Mouse (Mus musculus) cortical plate, adult 2 months (tissue): ENCODE data around the gene Ago3.

Experiments used
- CTCF ChIP-seq: fragments of 200-500 bp; IDR thresholded peaks from 2 replicates; pipeline ENCODE4 v1.5.1; 2011; ENCODE audit warnings: mild to moderate bottlenecking, control low read depth, low read length; ENCODE audit not compliant: insufficient read depth; ENCODE audit errors: extremely low read depth
- POLR2A ChIP-seq: fragments of 200-500 bp; IDR thresholded peaks from 2 replicates; pipeline ENCODE4 v1.6.1; 2011; ENCODE audit warnings: mild to moderate bottlenecking, low read length, control low read depth; ENCODE audit not compliant: insufficient read depth; ENCODE audit errors: extremely low read depth

- TF ChIP-seq CTCF (no peak), POLR2A (no peak)
Observed at GRCm38 (mm10) chr4:126288085-126288666, 141.2 kb downstream of the Ago3 start.
